Mouse (Mus musculus) intestine, postnatal 0 days (tissue): ENCODE results near the gene Sgms1. TPM values are rescaled to one million over a fixed set of nuclear protein-coding genes. Genes with fewer than 3 reads are reported as not detected.

ENCODE experiments used
- ATAC-seq: fragments of 200-750 bp; cut with Nextera tagmentation; 2 replicates; pipeline ENCODE4 v1.8.0; 2017; ENCODE audit warnings: mild to moderate bottlenecking, moderate TSS enrichment, moderate library complexity
- H3K27ac ChIP-seq: fragments of 300-500 bp; sonication (generic); 2 replicates; pipeline ENCODE4 v1.5.1; 2014; ENCODE audit warnings: mild to moderate bottlenecking, low read depth, low read length, moderate library complexity
- H3K27me3 ChIP-seq: fragments of 300-500 bp; sonication (generic); replicated peaks from 2 replicates; pipeline ENCODE4 v1.6.1; 2014; ENCODE audit warnings: low read length, mixed read lengths; ENCODE audit not compliant: control insufficient read depth, insufficient read depth
- H3K36me3 ChIP-seq: fragments of 300-500 bp; sonication (generic); 2 replicates; pipeline ENCODE4 v1.6.1; 2014; ENCODE audit warnings: mild to moderate bottlenecking, moderate library complexity; ENCODE audit not compliant: control insufficient read depth, insufficient read depth
- H3K4me1 ChIP-seq: fragments of 300-500 bp; sonication (generic); replicated peaks from 2 replicates; pipeline ENCODE4 v1.6.1; 2014; ENCODE audit warnings: antibody characterized with exemption, low read length, mixed read lengths; ENCODE audit not compliant: control insufficient read depth, insufficient read depth
- H3K4me2 ChIP-seq: fragments of 300-500 bp; sonication (generic); replicated peaks from 2 replicates; pipeline ENCODE4 v1.6.1; 2014; ENCODE audit warnings: low read depth, mild to moderate bottlenecking, moderate library complexity
- H3K4me3 ChIP-seq: fragments of 300-500 bp; sonication (generic); 2 replicates; pipeline ENCODE4 v1.5.1; 2014; ENCODE audit warnings: low read depth, low read length
- H3K9ac ChIP-seq: fragments of 300-500 bp; sonication (generic); 2 replicates; pipeline ENCODE4 v1.6.1; 2014; ENCODE audit warnings: mild to moderate bottlenecking, low read depth, low read length
- H3K9me3 ChIP-seq: fragments of 300-500 bp; sonication (generic); 2 replicates; pipeline ENCODE4 v1.6.1; 2016; ENCODE audit warnings: mixed run types; ENCODE audit not compliant: control insufficient read depth
- CTCF ChIP-seq: sonication (generic); IDR thresholded peaks from 2 replicates; pipeline ENCODE4 v1.5.1; 2016; ENCODE audit warnings: low read depth, mild to moderate bottlenecking, control low read depth, antibody characterized with exemption, moderate library complexity
- WGBS: fragments of 180-500 bp; shearing (Covaris S2); extraction: QIAGEN DNeasy Blood & Tissue Kit; methylation state at CpG from one replicate; pipeline ENCODE4 v1.1.7; 2014; 5-methylcytosine and 5-hydroxymethylcytosine counted together
- polyA plus RNA-seq: library from polyadenylated mRNA; unstranded; fragments of >200 nt; fragmentation: Nextera tagmentation; extraction: Ambion mirVana; gene quantifications from 2 replicates; pipeline ENCODE4 v1.2.1, GENCODE M21; 2015

Sgms1 gene
- polyA plus RNA-seq, 1 experiment from 2014 or later, result 18.6 TPM

- no peaks in the 10 kb centered on the region for H3K27me3 ChIP-seq
- H3K9me3 ChIP-seq, result no peaks in the 10 kb centered on the region
- ATAC-seq, result no peak
- TF ChIP-seq CTCF, result no peak
- no peak overlapping the region for H3K4me3 ChIP-seq
- H3K4me2 ChIP-seq, result no peak overlapping the region
- H3K9ac ChIP-seq, result no peak overlapping the region
- H3K36me3 ChIP-seq, result 0 out of 2 replicates have a peak, but pooled peaks cover 2% of the 10 kb centered on the region
- H3K4me1 ChIP-seq, result 0 out of 2 replicates have a peak, but pooled peaks cover 9% of the 10 kb centered on the region
- WGBS, result 79% methylated on average over 4 of the region's 4 CpGs
- H3K27ac ChIP-seq, result no peak overlapping the region
These were observed 56.0 kb downstream of the Sgms1 start for GRCm38 (mm10) chr19:32333544-32333943.

GRCm38 (mm10) chr19:32332779-32333460 is 56.6 kb downstream of the Sgms1 start:
- 95% methylated on average over 17 of the region's 17 CpGs for WGBS
- 0 out of 2 replicates have a peak, but pooled peaks cover 4% of the 10 kb centered on the region for H3K36me3 ChIP-seq
- ATAC-seq, result no peak
- TF ChIP-seq CTCF, result no peak
- H3K9ac ChIP-seq, result no peak overlapping the region
- H3K4me1 ChIP-seq, result 0 out of 2 replicates have a peak, but pooled peaks cover 3% of the 10 kb centered on the region
- no peak overlapping the region for H3K4me3 ChIP-seq
- H3K27ac ChIP-seq, result no peak overlapping the region
- H3K9me3 ChIP-seq, result no peaks in the 10 kb centered on the region
- H3K4me2 ChIP-seq, result no peak overlapping the region
- H3K27me3 ChIP-seq, result no peaks in the 10 kb centered on the region

- no peak overlapping the region for H3K27ac ChIP-seq
- no peak for ATAC-seq
- TF ChIP-seq CTCF, result no peak
- WGBS, result 74% methylated on average over 3 of the region's 3 CpGs
- no peak overlapping the region for H3K4me3 ChIP-seq
- H3K27me3 ChIP-seq, result no peaks in the 10 kb centered on the region
- 0 out of 2 replicates have a peak, but pooled peaks cover 4% of the 10 kb centered on the region for H3K36me3 ChIP-seq
- no peak overlapping the region for H3K9ac ChIP-seq
- H3K4me1 ChIP-seq, result 0 out of 2 replicates have a peak, but pooled peaks cover 10% of the 10 kb centered on the region
- H3K9me3 ChIP-seq, result no peaks in the 10 kb centered on the region
- H3K4me2 ChIP-seq, result no peak overlapping the region
These were observed 59.3 kb downstream of the Sgms1 start for GRCm38 (mm10) chr19:32330231-32330630.

GRCm38 (mm10) chr19:32329511-32329910 is 60.0 kb downstream of the Sgms1 start:
- H3K27me3 ChIP-seq, result no peaks in the 10 kb centered on the region
- no peak for ATAC-seq
- no peak overlapping the region for H3K4me3 ChIP-seq
- 0 out of 2 replicates have a peak, but pooled peaks cover 4% of the 10 kb centered on the region for H3K36me3 ChIP-seq
- no peak overlapping the region for H3K9ac ChIP-seq
- TF ChIP-seq CTCF, result no peak
- no peak overlapping the region for H3K27ac ChIP-seq
- no peak overlapping the region for H3K4me2 ChIP-seq
- H3K9me3 ChIP-seq, result no peaks in the 10 kb centered on the region
- whole genome bisulfite sequencing, result 93% methylated on average over 5 of the region's 5 CpGs
- 0 out of 2 replicates have a peak, but pooled peaks cover 10% of the 10 kb centered on the region for H3K4me1 ChIP-seq

GRCm38 (mm10) chr19:32328089-32328828 is 61.3 kb downstream of the Sgms1 start:
- ATAC-seq, result no peak
- 0 out of 2 replicates have a peak, but pooled peaks cover 10% of the 10 kb centered on the region for H3K4me1 ChIP-seq

GRCm38 (mm10) chr19:32326621-32327021 is 62.9 kb downstream of the Sgms1 start:
- no peak for ATAC-seq
- 0 out of 2 replicates have a peak, but pooled peaks cover 12% of the 10 kb centered on the region for H3K4me1 ChIP-seq
- H3K4me3 ChIP-seq, result no peak overlapping the region
- no peaks in the 10 kb centered on the region for H3K9me3 ChIP-seq
- no peak for TF ChIP-seq CTCF
- H3K9ac ChIP-seq, result no peak overlapping the region
- H3K4me2 ChIP-seq, result no peak overlapping the region
- no peaks in the 10 kb centered on the region for H3K27me3 ChIP-seq
- no peak overlapping the region for H3K27ac ChIP-seq
- WGBS, result 33% methylated on average over 4 of the region's 4 CpGs
- H3K36me3 ChIP-seq, result 0 out of 2 replicates have a peak, but pooled peaks cover 4% of the 10 kb centered on the region

More at GRCm38 (mm10) chr19:32328089-32328828, 61.3 kb downstream of the Sgms1 start:
- TF ChIP-seq CTCF, result no peak
- no peak overlapping the region for H3K9ac ChIP-seq
- H3K36me3 ChIP-seq, result 0 out of 2 replicates have a peak, but pooled peaks cover 4% of the 10 kb centered on the region
- WGBS, result 44% methylated on average over 2 of the region's 2 CpGs
- H3K27ac ChIP-seq, result no peak overlapping the region
- H3K9me3 ChIP-seq, result no peaks in the 10 kb centered on the region
- H3K4me3 ChIP-seq, result no peak overlapping the region
- no peak overlapping the region for H3K4me2 ChIP-seq
- H3K27me3 ChIP-seq, result no peaks in the 10 kb centered on the region
